Mouse (Mus musculus) A20 (cell line): ENCODE measurements around the gene Sec16a.

Experiments used
- DNase-seq: peaks from one replicate; pipeline ENCODE4 v3.0.0-alpha.2; 2011; ENCODE audit warnings: low read depth, low spot score

Sec16a gene

GRCm38 (mm10) chr2:26444946-26445665, at the start of gene Sec16a:
Gene Sec16a, minus strand, starts transcription at chr2:26445216.
- DNase-seq, result peak; percentile 100

GRCm38 (mm10) chr2:26494396-26494795, 49.4 kb upstream of the Sec16a start:
- DNase-seq, result no peak

- DNase-seq, result peak; percentile 21
Measured at GRCm38 (mm10) chr2:26493021-26493781, 48.2 kb upstream of the Sec16a start.

- DNase-seq, result no peak
Measured at GRCm38 (mm10) chr2:26490760-26491301, 45.8 kb upstream of the Sec16a start.

- DNase-seq, result no peak
Measured at GRCm38 (mm10) chr2:26488535-26489135, 43.6 kb upstream of the Sec16a start.

GRCm38 (mm10) chr2:26487322-26488021, 42.5 kb upstream of the Sec16a start:
- no peak for DNase-seq

- no peak for DNase-seq
Measured at GRCm38 (mm10) chr2:26486835-26487321, 41.9 kb upstream of the Sec16a start.

- no peak for DNase-seq
Measured at GRCm38 (mm10) chr2:26486264-26486810, 41.3 kb upstream of the Sec16a start.

GRCm38 (mm10) chr2:26485710-26486109, 40.7 kb upstream of the Sec16a start:
- DNase-seq, result no peak

GRCm38 (mm10) chr2:26485278-26485677, 40.3 kb upstream of the Sec16a start:
- DNase-seq, result no peak

GRCm38 (mm10) chr2:26484169-26484568, 39.2 kb upstream of the Sec16a start:
- DNase-seq, result no peak

GRCm38 (mm10) chr2:26483230-26483869, 38.3 kb upstream of the Sec16a start:
- peak; percentile 57 for DNase-seq

- DNase-seq, result no peak
Measured at GRCm38 (mm10) chr2:26482824-26483223, 37.8 kb upstream of the Sec16a start.

GRCm38 (mm10) chr2:26481724-26482495, 36.9 kb upstream of the Sec16a start:
- DNase-seq, result no peak

- DNase-seq, result no peak
Measured at GRCm38 (mm10) chr2:26480911-26481310, 35.9 kb upstream of the Sec16a start.

- DNase-seq, result no peak
Measured at GRCm38 (mm10) chr2:26478685-26479205, 33.7 kb upstream of the Sec16a start.

- no peak for DNase-seq
Measured at GRCm38 (mm10) chr2:26477911-26478310, 32.9 kb upstream of the Sec16a start.

- DNase-seq, result no peak
Measured at GRCm38 (mm10) chr2:26475505-26476430, 30.8 kb upstream of the Sec16a start.
